Mouse (Mus musculus) common myeloid progenitor, adult 5-6 weeks (primary cell): Measurements from ENCODE around the gene Kcnip4. TPM values are rescaled to one million over a fixed set of nuclear protein-coding genes. Genes with fewer than 3 reads are reported as not detected.

Experiments used
- ATAC-seq: replicated peaks from 2 replicates; pipeline ENCODE4 v1.8.0; 2016; ENCODE audit warnings: low read depth, mild to moderate bottlenecking, moderate TSS enrichment, inconsistent platforms; ENCODE audit not compliant: poor library complexity, severe bottlenecking
- total RNA-seq: library from RNA; stranded (forward); fragments of 200-1000, 187-1606 nt; gene quantifications from 2 replicates; pipeline ENCODE4 v1.2.3, GENCODE M21; 2017

Gene Kcnip4
- total RNA-seq, 1 experiment from 2014 or later = 0.09 TPM

GRCm38 (mm10) chr5:49268807-49269206 is 255.9 kb downstream of the Kcnip4 start:
- no peak for ATAC-seq

- no peak for ATAC-seq
Measured at GRCm38 (mm10) chr5:49259356-49259755, 265.4 kb downstream of the Kcnip4 start.

GRCm38 (mm10) chr5:49256850-49257249 is 267.9 kb downstream of the Kcnip4 start:
- no peak for ATAC-seq

GRCm38 (mm10) chr5:49255983-49256382 is 268.7 kb downstream of the Kcnip4 start:
- ATAC-seq = no peak

- ATAC-seq = no peak
Measured at GRCm38 (mm10) chr5:49247081-49247480, 277.6 kb downstream of the Kcnip4 start.

GRCm38 (mm10) chr5:49244414-49244813 is 280.3 kb downstream of the Kcnip4 start:
- no peak for ATAC-seq

GRCm38 (mm10) chr5:49241708-49242107 is 283.0 kb downstream of the Kcnip4 start:
- no peak for ATAC-seq

GRCm38 (mm10) chr5:49201164-49201756 is 323.4 kb downstream of the Kcnip4 start:
- no peak for ATAC-seq

GRCm38 (mm10) chr5:49188236-49188635 is 336.5 kb downstream of the Kcnip4 start:
- no peak for ATAC-seq

GRCm38 (mm10) chr5:49150116-49150811 is 374.4 kb downstream of the Kcnip4 start:
- ATAC-seq = no peak

GRCm38 (mm10) chr5:49149684-49150083 is 375.0 kb downstream of the Kcnip4 start:
- no peak for ATAC-seq

- ATAC-seq = no peak
Measured at GRCm38 (mm10) chr5:49095432-49095831, 429.3 kb downstream of the Kcnip4 start.

- no peak for ATAC-seq
Measured at GRCm38 (mm10) chr5:49094945-49095344, 429.8 kb downstream of the Kcnip4 start.

GRCm38 (mm10) chr5:49094306-49094705 is 430.4 kb downstream of the Kcnip4 start:
- ATAC-seq = no peak

GRCm38 (mm10) chr5:49090122-49090680 is 434.5 kb downstream of the Kcnip4 start:
- ATAC-seq = peak; percentile 98

- no peak for ATAC-seq
Measured at GRCm38 (mm10) chr5:49065646-49066045, 459.1 kb downstream of the Kcnip4 start.

- no peak for ATAC-seq
Measured at GRCm38 (mm10) chr5:49058926-49059325, 465.8 kb downstream of the Kcnip4 start.

- ATAC-seq = no peak
Measured at GRCm38 (mm10) chr5:49057636-49058340, 466.9 kb downstream of the Kcnip4 start.

GRCm38 (mm10) chr5:49047960-49048359 is 476.7 kb downstream of the Kcnip4 start:
- ATAC-seq = no peak

- ATAC-seq = no peak
Measured at GRCm38 (mm10) chr5:49041259-49041845, 483.4 kb downstream of the Kcnip4 start.

- no peak for ATAC-seq
Measured at GRCm38 (mm10) chr5:48997359-48997758, 527.3 kb downstream of the Kcnip4 start.
